Mouse (Mus musculus): ENCODE measurements around the gene Gpr33. TPM values are rescaled to one million over a fixed set of nuclear protein-coding genes. Genes with fewer than 3 reads are reported as not detected.

Gene Gpr33
- total RNA-seq, 2 experiments from 2014 or later, result 0.22 TPM; not detected in 1

DNA sequence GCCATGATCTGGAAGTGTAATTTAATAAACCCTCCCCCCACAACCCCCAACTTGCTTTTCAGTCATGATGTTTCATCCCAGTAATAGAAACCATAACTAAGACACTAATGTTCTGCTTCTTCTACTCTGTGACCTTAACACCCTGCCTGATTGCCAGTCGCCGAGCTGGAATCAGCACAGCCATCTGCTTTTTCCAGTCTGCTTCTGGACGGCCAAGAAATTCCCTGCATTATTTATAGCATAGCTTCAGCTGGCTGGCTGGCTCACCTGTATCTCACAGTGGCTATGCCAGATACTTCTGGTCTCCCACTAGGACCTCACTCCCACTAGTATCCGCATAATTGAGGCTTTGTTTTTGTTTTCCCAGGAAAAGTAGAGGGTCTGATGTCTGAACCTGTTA lies 42.0 kb downstream of the Gpr33 start:
- DNase-seq (ENCODE audit: low spot score in 2 of 2), result no peak

DNA sequence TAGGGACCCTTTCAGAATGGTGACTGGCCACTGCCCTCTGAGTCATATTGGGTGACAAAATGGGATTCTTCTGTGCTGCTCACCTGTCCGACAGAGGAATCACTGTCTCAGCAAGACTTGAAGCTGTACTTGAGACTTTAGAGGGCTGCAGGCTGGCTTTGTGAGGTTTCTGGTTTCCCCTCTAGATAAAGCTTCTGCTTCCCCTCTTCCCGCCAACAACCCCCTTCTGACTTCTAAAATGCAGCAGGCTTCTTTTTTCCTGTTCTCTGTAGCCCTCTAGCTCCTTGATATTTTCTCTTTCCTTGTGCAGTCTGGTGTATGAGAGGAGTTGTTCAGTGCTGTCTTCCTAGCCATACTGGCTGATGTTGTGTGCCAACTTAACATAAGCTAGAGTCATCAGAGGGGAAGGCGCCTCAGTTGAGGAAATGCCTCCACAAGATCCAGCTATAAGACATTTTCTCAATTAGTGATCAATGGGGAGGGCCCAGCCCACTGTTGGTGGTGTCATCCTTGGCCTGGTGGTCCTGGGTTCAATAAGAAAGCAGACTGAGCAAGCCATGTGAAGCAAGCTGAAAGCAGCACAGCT lies 42.6 kb downstream of the Gpr33 start:
- no peak for DNase-seq (ENCODE audit: low spot score in 2 of 2)

DNA sequence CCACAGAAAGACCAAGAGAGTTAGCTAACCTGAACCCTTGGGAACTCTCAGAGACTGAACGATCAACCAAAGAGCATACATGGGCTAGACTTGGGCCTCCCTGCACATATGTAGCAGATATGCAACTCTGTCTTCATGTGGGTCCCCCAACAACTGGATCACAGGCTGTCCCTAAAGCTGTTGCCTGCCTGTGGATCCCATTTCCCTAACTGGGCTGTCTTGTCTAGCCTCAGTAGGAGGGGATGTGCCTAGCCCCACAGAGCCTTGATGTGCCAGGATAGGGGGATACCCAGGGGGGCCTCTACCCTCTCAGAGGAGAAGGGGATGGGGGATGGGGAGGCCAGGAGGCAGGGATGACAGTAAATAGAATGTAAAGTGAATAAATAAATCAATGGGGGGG lies 44.2 kb downstream of the Gpr33 start:
- DNase-seq (ENCODE audit: low spot score in 2 of 2), result no peak

DNA sequence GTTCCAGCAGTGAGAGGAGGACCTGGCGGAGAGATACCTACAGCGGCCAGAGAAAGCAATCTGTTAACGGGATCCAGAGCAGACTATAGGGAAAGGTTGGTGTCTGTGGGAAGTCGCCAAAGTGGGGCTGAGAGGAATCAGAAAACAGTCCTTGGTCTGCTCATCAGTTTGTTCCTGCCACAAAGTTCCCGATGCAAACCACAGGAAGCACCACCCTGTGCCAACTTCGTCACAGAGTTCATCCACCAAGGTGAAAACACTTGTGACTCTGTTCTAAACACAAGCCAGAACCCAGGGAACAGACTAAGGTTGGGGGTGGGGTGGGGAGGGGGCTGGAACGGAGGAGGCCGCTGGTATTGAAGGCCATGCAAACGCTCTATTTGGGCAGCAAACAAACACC lies 51.3 kb downstream of the Gpr33 start:
- no peak for DNase-seq (ENCODE audit: low spot score in 2 of 2)

DNA sequence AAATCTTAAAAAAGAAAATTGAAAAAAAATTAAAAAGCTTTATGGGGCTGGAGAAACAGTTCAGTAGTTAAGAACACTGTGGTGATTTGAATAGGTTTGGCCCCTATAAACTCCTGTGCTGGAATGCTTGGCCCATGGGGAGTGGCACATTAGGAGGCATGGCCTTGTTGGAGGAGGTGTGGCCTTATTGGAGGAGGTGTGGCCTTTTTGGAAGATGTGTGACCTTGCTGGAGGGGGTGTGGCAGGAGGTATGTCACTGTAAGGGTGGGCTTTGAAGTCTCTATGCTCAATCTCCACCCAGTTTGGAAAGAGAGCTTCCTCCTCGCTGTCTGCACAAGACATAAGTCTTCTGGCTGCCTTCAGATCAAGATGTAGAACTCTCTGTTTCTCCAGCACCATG lies 53.5 kb downstream of the Gpr33 start:
- no peak for DNase-seq (ENCODE audit: low spot score in 2 of 2)

Other genes starting within 250 kb of the Gpr33 start
- gene Hectd1, start 198.5 kb downstream of the Gpr33 start, total RNA-seq (2021), result 10 to 100 TPM; 62.6 to 84.1 TPM
- 10 to 100 TPM; 23.1 to 25.0 TPM for gene Heatr5a, start 56.7 kb downstream of the Gpr33 start, total RNA-seq (2021)
- gene Dtd2, start 21.6 kb downstream of the Gpr33 start, total RNA-seq (2021), result 10 to 100 TPM; 11.2 to 18.0 TPM
- 10 to 100 TPM; 10.5 to 12.1 TPM for gene Nubpl, start 69.7 kb upstream of the Gpr33 start, total RNA-seq (2021)

All from adrenal gland, adult 18-20 months (tissue).